Mouse (Mus musculus) thymus, postnatal 4 days (tissue): ENCODE results near the gene Becn1.

Experiments
- DNase-seq: peaks from one replicate; pipeline ENCODE4 v3.0.0; 2021

Becn1 gene

GRCm38 (mm10) chr11:101264954-101265471, 37.1 kb downstream of the Becn1 start:
- no peak for DNase-seq

GRCm38 (mm10) chr11:101263989-101264280, 38.2 kb downstream of the Becn1 start:
- no peak for DNase-seq

GRCm38 (mm10) chr11:101263138-101263988, 38.7 kb downstream of the Becn1 start:
- DNase-seq, result no peak

- no peak for DNase-seq
Measured at GRCm38 (mm10) chr11:101262272-101262967, 39.7 kb downstream of the Becn1 start.

- no peak for DNase-seq
Measured at GRCm38 (mm10) chr11:101260826-101261380, 41.2 kb downstream of the Becn1 start.

GRCm38 (mm10) chr11:101259948-101260825, 41.9 kb downstream of the Becn1 start, which contains the start of gene Wnk4:
Wnk4 (plus strand) TSS chr11:101260567.
- DNase-seq, result peak; percentile 71

GRCm38 (mm10) chr11:101259261-101259712, 42.8 kb downstream of the Becn1 start:
- DNase-seq, result no peak

GRCm38 (mm10) chr11:101255826-101256775, 46.0 kb downstream of the Becn1 start:
- no peak for DNase-seq

- peak; percentile 87 for DNase-seq
Measured at GRCm38 (mm10) chr11:101253613-101254389, 48.3 kb downstream of the Becn1 start, which contains the start of gene Vps25. Vps25 (plus strand) TSS chr11:101253707.

- DNase-seq, result no peak
Measured at GRCm38 (mm10) chr11:101252941-101253340, 49.1 kb downstream of the Becn1 start.

- no peak for DNase-seq
Measured at GRCm38 (mm10) chr11:101251031-101251430, 51.1 kb downstream of the Becn1 start.

GRCm38 (mm10) chr11:101248258-101248994, 53.7 kb downstream of the Becn1 start:
- DNase-seq, result peak; percentile 77

- DNase-seq, result no peak
Measured at GRCm38 (mm10) chr11:101247521-101248030, 54.5 kb downstream of the Becn1 start.

GRCm38 (mm10) chr11:101246702-101247012, 55.4 kb downstream of the Becn1 start:
- no peak for DNase-seq

GRCm38 (mm10) chr11:101245855-101246701, 56.0 kb downstream of the Becn1 start, which contains the start of gene Ramp2:
Ramp2 (plus strand) TSS chr11:101246028.
- peak; percentile 69 for DNase-seq

- DNase-seq, result no peak
Measured at GRCm38 (mm10) chr11:101245071-101245470, 57.0 kb downstream of the Becn1 start.

- no peak for DNase-seq
Measured at GRCm38 (mm10) chr11:101238071-101238647, 63.9 kb downstream of the Becn1 start.

GRCm38 (mm10) chr11:101236782-101237181, 65.3 kb downstream of the Becn1 start:
- no peak for DNase-seq
